Mouse (Mus musculus) intestine, embryonic 15.5 days (tissue): ENCODE data around the gene Pten. TPM values are rescaled to one million over a fixed set of nuclear protein-coding genes. Genes with fewer than 3 reads are reported as not detected.

ENCODE experiments used
- ATAC-seq: fragments of 200-750 bp; cut with Nextera tagmentation; 2 replicates; pipeline ENCODE4 v1.8.0; 2017; ENCODE audit warnings: moderate TSS enrichment, moderate library complexity
- H3K27ac ChIP-seq: fragments of 300-500 bp; sonication (generic); 2 replicates; pipeline ENCODE4 v1.5.1; 2015; ENCODE audit warnings: mild to moderate bottlenecking, inconsistent platforms
- H3K27me3 ChIP-seq: fragments of 300-500 bp; sonication (generic); replicated peaks from 2 replicates; pipeline ENCODE4 v1.6.1; 2015; ENCODE audit warnings: inconsistent platforms
- H3K36me3 ChIP-seq: fragments of 300-500 bp; sonication (generic); 2 replicates; pipeline ENCODE4 v1.6.1; 2015; ENCODE audit warnings: inconsistent platforms
- H3K4me1 ChIP-seq: fragments of 300-500 bp; sonication (generic); replicated peaks from 2 replicates; pipeline ENCODE4 v1.6.1; 2015; ENCODE audit warnings: inconsistent platforms
- H3K4me2 ChIP-seq: fragments of 300-500 bp; sonication (generic); replicated peaks from 2 replicates; pipeline ENCODE4 v1.6.1; 2015; ENCODE audit warnings: mild to moderate bottlenecking, inconsistent platforms
- H3K4me3 ChIP-seq: fragments of 300-500 bp; sonication (generic); replicated peaks from 2 replicates; pipeline ENCODE4 v1.5.1; 2015; ENCODE audit warnings: inconsistent platforms
- H3K9ac ChIP-seq: fragments of 300-500 bp; sonication (generic); 2 replicates; pipeline ENCODE4 v1.6.1; 2015; ENCODE audit warnings: inconsistent platforms
- H3K9me3 ChIP-seq: fragments of 300-500 bp; sonication (generic); 2 replicates; pipeline ENCODE4 v1.6.1; 2016; ENCODE audit warnings: inconsistent platforms
- WGBS: fragments of 180-500 bp; shearing (Covaris S2); methylation state at CpG from one replicate; pipeline ENCODE4 v1.1.7; 2015; 5-methylcytosine and 5-hydroxymethylcytosine counted together
- polyA plus RNA-seq: library from polyadenylated mRNA; unstranded; fragments of >200 nt; fragmentation: Nextera tagmentation; extraction: Ambion mirVana; gene quantifications from 2 replicates; pipeline ENCODE4 v1.2.1, GENCODE M21; 2015

Gene Pten
- polyA plus RNA-seq, 1 experiment from 2014 or later = 10.1 TPM

DNA sequence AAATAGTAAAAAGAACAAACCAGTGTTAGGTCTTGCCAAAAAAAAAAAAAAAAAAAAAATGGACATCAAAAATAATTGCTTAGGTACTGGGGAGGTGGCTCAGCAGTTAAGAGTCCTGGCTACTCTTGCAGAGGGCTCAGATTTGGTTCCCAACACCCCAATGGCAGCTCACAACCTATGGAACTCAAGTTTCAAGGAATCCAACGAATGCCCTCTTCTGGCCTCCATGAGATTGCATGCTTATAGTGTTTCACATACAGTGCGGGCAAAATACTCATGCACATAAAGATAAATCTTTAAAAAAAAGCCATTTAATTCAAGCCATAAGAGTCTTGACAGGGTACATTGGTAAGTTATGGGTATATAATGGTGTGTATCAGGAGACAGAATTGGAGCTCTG is 72.6 kb downstream of the Pten start:
- no peaks in the 10 kb centered on the region for H3K27me3 ChIP-seq
- 86% methylated on average over 2 of the region's 2 CpGs for WGBS
- no peak for ATAC-seq
- no peaks in the 10 kb centered on the region for H3K4me1 ChIP-seq
- no peak overlapping the region for H3K27ac ChIP-seq
- H3K4me2 ChIP-seq = no peak overlapping the region
- H3K9ac ChIP-seq = no peak overlapping the region
- no peak overlapping the region for H3K4me3 ChIP-seq
- H3K36me3 ChIP-seq = no peaks in the 10 kb centered on the region
- H3K9me3 ChIP-seq = no peaks in the 10 kb centered on the region

DNA sequence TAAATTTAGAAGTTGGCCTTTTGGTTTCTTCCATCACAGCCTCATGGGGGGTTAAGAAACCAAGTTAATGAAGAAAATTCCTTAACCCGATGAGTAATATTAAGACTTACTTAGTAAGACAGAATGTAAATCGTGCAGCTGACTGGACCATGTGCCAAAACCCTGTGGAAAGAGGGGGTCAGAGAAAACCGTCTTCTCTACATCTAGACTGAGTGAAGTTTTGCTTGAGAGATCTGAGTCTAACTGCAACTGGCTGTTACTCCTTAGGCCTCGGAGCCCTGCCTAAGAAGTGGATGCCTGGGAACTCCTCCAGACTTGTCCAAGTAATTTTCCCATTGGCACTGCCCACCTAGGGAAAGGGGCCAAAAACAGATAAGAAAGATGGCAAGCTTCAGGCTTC is 74.0 kb downstream of the Pten start:
- H3K27me3 ChIP-seq = no peaks in the 10 kb centered on the region
- ATAC-seq = no peak
- no peaks in the 10 kb centered on the region for H3K36me3 ChIP-seq
- H3K4me1 ChIP-seq = no peaks in the 10 kb centered on the region
- WGBS = 85% methylated on average over 4 of the region's 4 CpGs
- no peak overlapping the region for H3K4me3 ChIP-seq
- H3K27ac ChIP-seq = no peak overlapping the region
- H3K9ac ChIP-seq = no peak overlapping the region
- no peaks in the 10 kb centered on the region for H3K9me3 ChIP-seq
- H3K4me2 ChIP-seq = no peak overlapping the region

DNA sequence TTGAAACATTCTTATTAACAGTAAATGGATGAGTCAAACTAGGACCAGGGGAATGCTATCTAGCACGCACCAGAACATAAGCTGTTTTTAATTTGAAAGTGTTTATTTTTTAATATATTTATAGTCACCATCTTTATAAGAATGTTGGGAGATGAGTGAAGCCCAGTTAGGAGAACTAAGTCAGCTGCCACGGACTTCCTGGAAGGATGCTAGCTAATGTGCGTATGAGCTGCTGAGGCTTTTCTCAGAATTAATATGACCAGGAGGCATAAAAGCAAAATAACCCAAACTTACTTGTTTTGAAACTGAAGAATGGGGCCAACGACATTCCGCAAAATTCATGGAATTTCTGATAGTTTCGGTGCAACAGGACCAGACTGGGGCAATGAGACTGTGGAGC is 83.2 kb downstream of the Pten start:
- Histone ChIP-seq H3K9me3 (no peaks in the 10 kb centered on the region), H3K27me3 (no peaks in the 10 kb centered on the region), H3K9ac (no peak overlapping the region), H3K36me3 (no peaks in the 10 kb centered on the region), H3K27ac (no peak overlapping the region), H3K4me3 (no peak overlapping the region), H3K4me2 (no peak overlapping the region), H3K4me1 (no peaks in the 10 kb centered on the region)
- ATAC-seq = no peak
- 91% methylated on average over 6 of the region's 6 CpGs for WGBS

DNA sequence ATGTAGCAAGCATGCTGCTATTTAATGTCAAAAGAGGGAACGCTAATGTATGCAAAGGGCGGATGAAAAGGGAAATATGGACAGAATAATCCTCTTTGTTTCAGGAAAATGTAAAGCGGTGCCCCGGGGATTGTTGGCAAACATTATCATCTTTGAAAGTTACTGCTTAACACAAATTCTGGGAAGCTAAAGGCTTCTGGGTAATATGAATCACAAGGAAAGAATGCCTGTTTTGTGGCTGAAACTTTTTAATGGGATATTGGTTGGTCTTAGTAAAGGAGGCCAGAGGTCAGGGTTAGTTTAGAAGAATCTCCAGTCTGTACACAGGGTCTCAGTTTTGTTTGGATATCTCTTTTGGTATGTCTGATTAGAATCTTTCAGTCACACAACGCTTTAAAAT is 87.2 kb downstream of the Pten start:
- H3K9ac ChIP-seq = no peak overlapping the region
- WGBS = 74% methylated on average over 5 of the region's 5 CpGs
- H3K9me3 ChIP-seq = no peaks in the 10 kb centered on the region
- ATAC-seq = no peak
- H3K4me1 ChIP-seq = no peaks in the 10 kb centered on the region
- no peak overlapping the region for H3K4me2 ChIP-seq
- no peak overlapping the region for H3K4me3 ChIP-seq
- H3K27me3 ChIP-seq = no peaks in the 10 kb centered on the region
- H3K36me3 ChIP-seq = no peaks in the 10 kb centered on the region
- no peak overlapping the region for H3K27ac ChIP-seq

DNA sequence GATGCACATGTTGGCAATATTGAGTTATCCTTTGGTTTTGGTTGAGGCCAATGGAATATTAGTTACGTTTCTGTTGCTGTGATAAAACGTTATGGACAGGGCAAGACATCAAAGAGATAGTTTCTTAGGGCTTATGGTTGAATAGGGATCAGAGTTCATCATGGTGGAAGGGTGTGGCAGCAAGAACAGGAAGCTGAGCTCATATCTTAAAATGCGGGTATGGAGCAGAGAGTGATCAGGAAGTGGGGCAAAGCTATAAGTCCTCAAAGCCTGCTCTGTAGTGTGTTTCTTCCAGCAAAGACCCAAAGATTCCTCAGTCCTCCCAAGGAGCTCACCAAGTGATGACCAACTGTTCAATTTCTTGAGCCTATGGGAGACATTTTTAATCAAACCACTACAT is 90.7 kb downstream of the Pten start:
- Histone ChIP-seq H3K4me2 (no peak overlapping the region), H3K4me1 (no peaks in the 10 kb centered on the region), H3K9ac (no peak overlapping the region), H3K27me3 (no peaks in the 10 kb centered on the region), H3K9me3 (no peaks in the 10 kb centered on the region), H3K36me3 (no peaks in the 10 kb centered on the region), H3K27ac (no peak overlapping the region), H3K4me3 (no peak overlapping the region)
- ATAC-seq = peak; percentile 55; the same call in 1 of the 2 replicates
- 66% methylated on average over 3 of the region's 3 CpGs for whole genome bisulfite sequencing

DNA sequence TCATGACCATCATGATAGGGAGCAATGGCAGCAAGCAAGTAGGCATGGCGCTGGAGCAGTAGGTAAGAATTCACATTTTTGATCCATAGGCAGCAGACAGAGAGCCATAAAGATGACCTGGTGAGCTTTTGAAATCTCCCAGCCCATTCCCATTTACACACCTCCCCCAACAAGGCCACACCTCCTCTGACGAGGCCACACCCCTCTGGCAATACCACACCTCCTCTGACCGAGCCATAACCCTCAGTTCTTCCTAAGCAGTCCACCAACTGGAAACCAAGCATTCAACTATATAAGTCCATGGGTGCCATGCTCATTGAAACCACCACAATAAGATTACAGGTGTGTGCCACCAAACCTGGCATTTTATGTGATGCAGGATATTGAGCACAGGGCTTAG is 95.0 kb downstream of the Pten start:
- Histone ChIP-seq H3K27me3 (no peaks in the 10 kb centered on the region), H3K27ac (no peak overlapping the region), H3K9ac (no peak overlapping the region), H3K4me3 (no peak overlapping the region), H3K4me1 (no peaks in the 10 kb centered on the region), H3K9me3 (no peaks in the 10 kb centered on the region), H3K36me3 (no peaks in the 10 kb centered on the region), H3K4me2 (no peak overlapping the region)
- WGBS = 64% methylated on average over 3 of the region's 3 CpGs
- no peak for ATAC-seq

DNA sequence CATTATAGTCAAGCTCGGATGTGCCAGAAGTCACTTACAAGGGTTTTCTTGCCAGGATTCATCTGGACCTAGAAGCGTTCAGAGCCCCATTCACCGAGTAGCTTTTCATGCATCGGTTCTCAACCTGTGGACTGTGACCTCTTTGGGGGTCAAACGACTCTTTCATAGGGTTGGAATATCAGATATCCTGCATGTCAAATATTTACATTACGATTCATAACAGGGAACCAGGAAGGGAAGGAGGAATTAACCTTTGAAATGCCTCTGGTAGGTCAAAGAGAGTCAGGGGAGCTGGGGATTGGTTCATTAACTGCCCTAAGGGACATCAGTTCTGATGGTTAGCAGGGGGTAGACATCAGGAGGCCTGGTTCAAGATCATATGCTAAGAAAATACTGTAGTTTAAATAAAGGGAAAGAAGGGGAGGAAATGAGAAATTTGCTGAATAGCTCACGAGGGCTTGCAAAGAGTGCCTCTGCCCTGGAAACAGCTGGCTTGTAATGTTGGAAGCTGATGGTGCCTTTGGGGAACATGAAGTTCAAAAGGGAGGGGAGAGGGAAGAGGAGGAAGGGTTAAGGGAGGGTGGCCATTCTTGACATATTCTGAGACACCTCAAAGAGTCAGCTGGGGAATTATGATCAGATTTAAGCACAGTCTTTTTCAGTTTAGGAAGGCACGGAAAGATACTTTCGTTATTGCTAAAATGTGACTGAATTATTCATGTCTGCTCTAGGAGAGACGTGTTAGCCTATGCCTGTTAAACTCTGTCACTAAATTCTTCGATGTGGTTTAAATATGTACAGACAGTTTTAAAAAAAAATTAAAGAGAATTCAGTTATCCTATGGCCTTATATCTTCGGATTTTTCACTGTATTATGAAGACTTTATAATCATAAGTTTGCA is 104.6 kb downstream of the Pten start:
- 53% methylated on average over 12 of the region's 12 CpGs for WGBS
- Histone ChIP-seq H3K36me3 (no peaks in the 10 kb centered on the region), H3K27ac (no peak overlapping the region), H3K4me2 (no peak overlapping the region), H3K9me3 (no peaks in the 10 kb centered on the region), H3K27me3 (no peaks in the 10 kb centered on the region), H3K9ac (no peak overlapping the region), H3K4me3 (no peak overlapping the region), H3K4me1 (no peaks in the 10 kb centered on the region; the same call in 1 of the 2 replicates)
- peak; percentile 62; the same call in 1 of the 2 replicates for ATAC-seq

DNA sequence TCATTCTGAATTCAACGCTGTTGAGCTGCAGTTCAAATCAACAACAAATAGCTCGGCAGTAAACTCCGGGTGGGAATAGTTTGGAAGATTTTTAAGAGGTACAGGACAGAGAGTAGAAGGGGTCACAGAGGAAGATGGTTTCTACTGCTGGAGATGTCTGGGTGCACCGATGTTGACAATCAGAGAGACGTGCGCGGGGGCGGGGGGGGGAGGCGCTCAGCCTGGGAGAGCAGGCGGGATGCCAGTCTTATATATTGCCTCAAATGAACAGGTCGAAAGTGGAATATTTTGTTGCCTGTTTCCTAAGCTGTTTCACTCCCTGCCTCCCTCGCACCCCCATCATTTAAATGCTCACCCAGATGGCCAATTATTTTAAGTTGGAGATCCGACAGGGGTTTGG is 109.5 kb downstream of the Pten start:
- H3K27ac ChIP-seq = no peak overlapping the region
- no peak overlapping the region for H3K9ac ChIP-seq
- H3K4me1 ChIP-seq = 0 out of 2 replicates have a peak, but pooled peaks cover 2% of the 10 kb centered on the region
- H3K27me3 ChIP-seq = no peaks in the 10 kb centered on the region
- WGBS = 17% methylated on average over 13 of the region's 13 CpGs
- no peaks in the 10 kb centered on the region for H3K36me3 ChIP-seq
- peak overlapping the region; percentile 32; the same call in 1 of the 2 replicates for H3K4me2 ChIP-seq
- H3K4me3 ChIP-seq = no peak overlapping the region
- no peaks in the 10 kb centered on the region for H3K9me3 ChIP-seq
- ATAC-seq = no peak

DNA sequence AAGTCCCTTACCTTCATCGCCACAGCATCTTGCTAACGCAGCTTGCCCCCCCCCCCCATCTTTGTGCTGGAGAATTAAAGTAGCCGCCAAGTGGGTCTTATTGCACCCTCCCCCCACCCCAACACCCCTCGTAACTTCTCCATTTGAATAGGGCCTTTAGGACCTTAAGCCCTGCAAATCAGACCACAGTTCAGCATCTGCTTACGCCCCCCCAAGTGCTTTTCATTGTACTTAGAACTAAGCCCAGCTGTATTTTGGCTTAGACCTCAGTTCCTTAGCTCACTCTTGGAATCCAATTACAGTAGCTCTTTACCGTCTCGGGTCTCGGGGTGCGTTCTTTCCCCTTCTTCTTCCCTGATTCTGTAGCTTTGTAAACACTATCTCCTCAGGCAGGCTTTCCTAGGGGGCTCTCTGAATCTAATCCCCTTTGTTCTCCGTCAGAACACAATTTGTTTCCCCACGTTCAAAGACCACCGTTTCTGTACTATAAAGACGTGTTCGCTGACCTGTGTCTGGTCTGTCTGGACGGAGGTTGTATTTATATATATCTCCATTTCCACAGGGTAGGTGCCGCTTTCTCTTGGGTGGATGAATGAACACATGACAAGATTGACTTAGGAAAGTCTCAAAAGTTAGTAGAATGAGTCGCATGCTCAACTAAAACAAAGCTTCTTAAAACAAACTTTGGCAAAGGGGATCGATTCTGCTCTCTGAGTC is 110.0 kb downstream of the Pten start:
- H3K9me3 ChIP-seq = no peaks in the 10 kb centered on the region
- H3K4me1 ChIP-seq = 0 out of 2 replicates have a peak, but pooled peaks cover 2% of the 10 kb centered on the region
- H3K27ac ChIP-seq = no peak overlapping the region
- ATAC-seq = no peak
- no peak overlapping the region for H3K9ac ChIP-seq
- H3K4me3 ChIP-seq = no peak overlapping the region
- WGBS = 19% methylated on average over 18 of the region's 18 CpGs
- peak overlapping the region; percentile 32; the same call in 1 of the 2 replicates for H3K4me2 ChIP-seq
- no peaks in the 10 kb centered on the region for H3K36me3 ChIP-seq
- H3K27me3 ChIP-seq = no peaks in the 10 kb centered on the region

DNA sequence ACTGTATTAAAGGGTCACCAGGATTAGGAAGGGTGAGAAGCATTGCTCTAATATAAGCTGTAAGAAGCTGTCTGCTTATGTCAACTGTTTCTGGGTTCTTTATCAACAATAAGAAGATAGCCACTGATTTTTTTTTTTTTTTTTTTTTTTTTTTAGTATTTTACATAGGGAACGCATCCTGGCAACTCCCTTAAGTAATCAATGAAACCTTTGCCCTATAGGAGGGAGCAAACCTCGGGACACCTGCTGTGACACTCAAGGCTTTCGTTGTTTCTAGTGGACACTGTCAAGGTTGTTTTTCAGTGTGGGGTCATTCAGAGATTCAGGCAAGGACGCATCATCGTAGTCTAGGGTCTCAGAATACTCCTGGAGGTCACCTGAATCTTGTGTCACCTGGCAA is 111.3 kb downstream of the Pten start:
- no peak overlapping the region for H3K4me3 ChIP-seq
- no peaks in the 10 kb centered on the region for H3K9me3 ChIP-seq
- no peak for ATAC-seq
- no peaks in the 10 kb centered on the region for H3K27me3 ChIP-seq
- 0 out of 2 replicates have a peak, but pooled peaks cover 2% of the 10 kb centered on the region for H3K4me1 ChIP-seq
- H3K36me3 ChIP-seq = no peaks in the 10 kb centered on the region
- 56% methylated on average over 5 of the region's 5 CpGs for WGBS
- H3K4me2 ChIP-seq = no peak overlapping the region
- H3K9ac ChIP-seq = no peak overlapping the region
- H3K27ac ChIP-seq = no peak overlapping the region

DNA sequence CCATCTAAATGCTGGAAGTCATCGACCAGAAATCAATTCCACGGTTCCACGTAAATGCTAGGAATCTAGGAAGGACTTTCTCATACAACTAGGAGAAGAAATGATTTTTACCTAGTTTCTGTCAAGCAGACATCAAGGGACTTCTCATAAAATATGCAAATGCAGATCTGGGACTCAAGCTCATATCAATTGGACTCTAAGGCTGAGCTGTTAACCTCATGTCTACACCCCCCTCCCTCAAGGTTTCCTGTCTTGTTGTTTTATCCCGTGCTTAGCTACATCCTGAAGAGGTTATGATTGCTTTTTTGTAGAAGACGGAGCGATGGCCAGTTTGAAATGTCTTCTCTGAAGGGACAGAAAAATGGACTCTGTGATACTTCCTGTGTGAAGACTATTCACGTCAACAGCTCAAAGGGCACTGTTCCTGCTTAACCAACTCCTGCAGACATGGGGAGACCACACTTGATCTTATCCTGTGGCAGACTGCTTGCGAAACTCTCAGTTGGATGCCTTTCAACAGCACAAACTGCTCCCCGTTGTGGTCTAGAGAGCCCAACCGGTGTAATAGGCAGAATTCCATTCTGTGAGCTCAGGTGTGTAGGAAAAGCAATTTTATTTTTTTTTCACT is 111.9 kb downstream of the Pten start:
- H3K4me2 ChIP-seq = no peak overlapping the region

DNA sequence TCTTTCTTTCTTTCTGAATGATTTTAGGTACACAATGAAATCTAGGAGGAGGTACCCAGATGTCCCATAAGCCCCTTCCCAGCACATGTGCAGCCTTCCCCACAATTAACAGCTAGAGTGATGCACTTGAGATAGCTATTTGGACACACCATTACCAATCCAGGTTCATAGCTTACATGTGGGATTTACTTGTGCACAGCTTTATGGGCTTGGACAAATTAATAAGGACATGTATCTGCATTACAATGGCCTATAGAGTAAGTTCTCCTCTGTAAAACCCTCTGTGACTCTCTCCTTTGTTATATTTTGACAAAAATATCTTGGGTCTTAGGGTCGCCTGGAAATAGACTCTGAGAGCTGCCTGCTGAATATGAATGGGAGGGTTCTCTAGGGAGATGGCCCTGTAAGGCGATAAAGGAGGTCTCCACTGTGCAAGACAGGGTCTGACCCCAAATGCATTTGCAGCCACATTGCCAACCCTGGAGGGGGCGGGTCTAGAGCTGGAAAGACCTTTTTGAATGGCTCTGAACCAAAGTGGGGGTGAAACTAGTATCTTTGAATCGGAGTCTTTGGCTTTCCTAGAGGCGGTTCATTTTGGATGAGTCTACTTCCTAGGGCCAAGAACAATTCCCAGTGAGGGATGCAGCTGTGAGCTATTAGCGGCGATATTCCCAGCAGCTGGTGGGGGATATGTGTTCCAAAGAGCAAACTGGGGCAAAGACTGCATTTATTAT is 116.8 kb downstream of the Pten start:
- ATAC-seq = no peak
- Histone ChIP-seq H3K4me1 (0 out of 2 replicates have a peak, but pooled peaks cover under 1% of the 10 kb centered on the region), H3K4me2 (no peak overlapping the region), H3K27ac (no peak overlapping the region), H3K9me3 (no peaks in the 10 kb centered on the region), H3K27me3 (no peaks in the 10 kb centered on the region), H3K36me3 (no peaks in the 10 kb centered on the region), H3K9ac (no peak overlapping the region), H3K4me3 (no peak overlapping the region)
- WGBS = 66% methylated on average over 7 of the region's 7 CpGs

More for the DNA sequence above, 111.9 kb downstream of the Pten start:
- Histone ChIP-seq H3K36me3 (no peaks in the 10 kb centered on the region), H3K27ac (no peak overlapping the region), H3K9ac (no peak overlapping the region), H3K27me3 (no peaks in the 10 kb centered on the region), H3K4me1 (0 out of 2 replicates have a peak, but pooled peaks cover 2% of the 10 kb centered on the region), H3K9me3 (no peaks in the 10 kb centered on the region), H3K4me3 (no peak overlapping the region)
- peak; percentile 82 for ATAC-seq
- WGBS = 48% methylated on average over 10 of the region's 10 CpGs
